Mouse (Mus musculus) liver, postnatal 0 days (tissue): ENCODE measurements around the gene Fcer1g. TPM values are rescaled to one million over a fixed set of nuclear protein-coding genes. Genes with fewer than 3 reads are reported as not detected.

ENCODE experiments used
- ATAC-seq: fragments of 200-750 bp; cut with Nextera tagmentation; 2 replicates; pipeline ENCODE4 v1.8.0; 2017; ENCODE audit warnings: mild to moderate bottlenecking, moderate library complexity
- DNase-seq: peaks from one replicate; pipeline ENCODE4 v3.0.0-alpha.2; 2016
- H3K27ac ChIP-seq: fragments of 300-500 bp; sonication (generic); 2 replicates; pipeline ENCODE4 v1.5.1; 2014; ENCODE audit warnings: antibody characterized with exemption, moderate library complexity, mild to moderate bottlenecking, low read depth
- H3K27me3 ChIP-seq: fragments of 300-500 bp; sonication (generic); 2 replicates; pipeline ENCODE4 v1.6.1; 2014; ENCODE audit warnings: low read length, control low read depth, mixed read lengths; ENCODE audit not compliant: insufficient read depth
- H3K36me3 ChIP-seq: fragments of 300-500 bp; sonication (generic); replicated peaks from 2 replicates; pipeline ENCODE4 v1.6.1; 2014; ENCODE audit warnings: mild to moderate bottlenecking, control low read depth, low read length, moderate library complexity, mixed read lengths; ENCODE audit not compliant: insufficient read depth
- H3K4me1 ChIP-seq: fragments of 300-500 bp; sonication (generic); 2 replicates; pipeline ENCODE4 v1.6.1; 2014; ENCODE audit warnings: antibody characterized with exemption, mild to moderate bottlenecking, control low read depth; ENCODE audit not compliant: insufficient read depth
- H3K4me2 ChIP-seq: fragments of 300-500 bp; sonication (generic); 2 replicates; pipeline ENCODE4 v1.6.1; 2014; ENCODE audit warnings: low read depth, mild to moderate bottlenecking, low read length, moderate library complexity, mixed read lengths
- H3K4me3 ChIP-seq: fragments of 300-500 bp; sonication (generic); 2 replicates; pipeline ENCODE4 v1.5.1; 2014; ENCODE audit warnings: low read depth, low read length
- H3K9ac ChIP-seq: fragments of 300-500 bp; sonication (generic); replicated peaks from 2 replicates; pipeline ENCODE4 v1.6.1; 2014; ENCODE audit warnings: mild to moderate bottlenecking, moderate library complexity
- H3K9me3 ChIP-seq: fragments of 300-500 bp; sonication (generic); 2 replicates; pipeline ENCODE4 v1.6.1; 2016; ENCODE audit warnings: mild to moderate bottlenecking, control low read depth, low read length, mixed read lengths
- CTCF ChIP-seq: sonication (generic); IDR thresholded peaks from 2 replicates; pipeline ENCODE4 v1.5.1; 2016; ENCODE audit warnings: antibody characterized with exemption, low read depth
- EP300 ChIP-seq: IDR thresholded peaks from 2 replicates; pipeline ENCODE4 v1.6.1; 2016; ENCODE audit warnings: antibody characterized with exemption, low read depth, mild to moderate bottlenecking
- WGBS: fragments of 180-500 bp; shearing (Covaris S2); extraction: QIAGEN DNeasy Blood & Tissue Kit; methylation state at CpG from one replicate; pipeline ENCODE4 v1.1.7; 2014; ENCODE audit not compliant: insufficient replicate concordance; 5-methylcytosine and 5-hydroxymethylcytosine counted together
- polyA plus RNA-seq: library from polyadenylated mRNA; unstranded; fragments of >200 nt; fragmentation: Nextera tagmentation; extraction: Ambion mirVana; gene quantifications from 2 replicates; pipeline ENCODE4 v1.2.1, GENCODE M21; 2015

Gene Fcer1g
- polyA plus RNA-seq, 1 experiment from 2014 or later: 171 TPM

GRCm38 (mm10) chr1:171280250-171280915 lies 46.2 kb upstream of the Fcer1g start:
- peak overlapping the region; percentile 59 for H3K4me3 ChIP-seq
- H3K27me3 ChIP-seq: no peaks in the 10 kb centered on the region
- ATAC-seq (peak; percentile 22), DNase-seq (no peak)
- H3K27ac ChIP-seq: peak overlapping the region; percentile 97
- H3K9ac ChIP-seq: peak overlapping the region; percentile 96
- peak overlapping the region; percentile 81 for H3K4me2 ChIP-seq
- no peak for TF ChIP-seq CTCF
- TF ChIP-seq EP300: no peak
- WGBS: 3% methylated on average over 25 of the region's 25 CpGs
- H3K36me3 ChIP-seq: peaks cover 65% of the 10 kb centered on the region
- H3K4me1 ChIP-seq: peaks cover 12% of the 10 kb centered on the region
- H3K9me3 ChIP-seq: no peaks in the 10 kb centered on the region

- Histone ChIP-seq H3K9ac (peak overlapping the region; percentile 96), H3K4me1 (peaks cover 12% of the 10 kb centered on the region), H3K36me3 (peaks cover 68% of the 10 kb centered on the region), H3K27me3 (no peaks in the 10 kb centered on the region), H3K4me2 (peak overlapping the region; percentile 81), H3K9me3 (no peaks in the 10 kb centered on the region), H3K4me3 (peak overlapping the region; percentile 59), H3K27ac (peak overlapping the region; percentile 97)
- DNase-seq: no peak
- 63% methylated on average over 5 of the region's 5 CpGs for WGBS
- no peak for ATAC-seq
- TF ChIP-seq EP300: no peak
These were observed 45.6 kb upstream of the Fcer1g start for GRCm38 (mm10) chr1:171279721-171280120.

GRCm38 (mm10) chr1:171279012-171279705 lies 45.0 kb upstream of the Fcer1g start:
- Histone ChIP-seq H3K4me2 (peak overlapping the region; percentile 81), H3K9me3 (no peaks in the 10 kb centered on the region), H3K27me3 (no peaks in the 10 kb centered on the region), H3K4me3 (peak overlapping the region; percentile 59), H3K27ac (peak overlapping the region; percentile 97), H3K36me3 (peaks cover 73% of the 10 kb centered on the region), H3K4me1 (peaks cover 12% of the 10 kb centered on the region), H3K9ac (peak overlapping the region; percentile 96)
- 88% methylated on average over 14 of the region's 14 CpGs for WGBS
- ATAC-seq: no peak
- TF ChIP-seq EP300 (no peak), CTCF (no peak)
- DNase-seq: no peak

- Histone ChIP-seq H3K4me1 (peaks cover 12% of the 10 kb centered on the region), H3K27me3 (no peaks in the 10 kb centered on the region), H3K27ac (no peak overlapping the region), H3K36me3 (peaks cover 74% of the 10 kb centered on the region), H3K4me3 (peak overlapping the region; percentile 59), H3K9me3 (no peaks in the 10 kb centered on the region), H3K4me2 (peak overlapping the region; percentile 81), H3K9ac (peak overlapping the region; percentile 26; the same call in 1 of the 2 replicates)
- ATAC-seq (no peak), DNase-seq (peak; percentile 10)
- 92% methylated on average over 8 of the region's 8 CpGs for WGBS
- TF ChIP-seq EP300: no peak
- TF ChIP-seq CTCF: no peak
These were observed 44.3 kb upstream of the Fcer1g start for GRCm38 (mm10) chr1:171278436-171278835.

- peak overlapping the region; percentile 81; the same call in 1 of the 2 replicates for H3K4me2 ChIP-seq
- H3K27ac ChIP-seq: no peak overlapping the region
- no peaks in the 10 kb centered on the region for H3K27me3 ChIP-seq
- DNase-seq (peak; percentile 11), ATAC-seq (no peak)
- no peak overlapping the region for H3K4me3 ChIP-seq
- TF ChIP-seq EP300 (no peak), CTCF (no peak)
- no peaks in the 10 kb centered on the region for H3K9me3 ChIP-seq
- H3K4me1 ChIP-seq: peaks cover 12% of the 10 kb centered on the region
- no peak overlapping the region; the same call in 1 of the 2 replicates for H3K9ac ChIP-seq
- 87% methylated on average over 10 of the region's 10 CpGs for WGBS
- H3K36me3 ChIP-seq: peaks cover 71% of the 10 kb centered on the region
These were observed 43.6 kb upstream of the Fcer1g start for GRCm38 (mm10) chr1:171277736-171278135.

GRCm38 (mm10) chr1:171276110-171276748 lies 42.1 kb upstream of the Fcer1g start:
- Histone ChIP-seq H3K9ac (no peak overlapping the region), H3K4me3 (no peak overlapping the region), H3K27ac (0 out of 2 replicates have a peak overlapping the region, but pooled peaks have one; percentile 11), H3K4me1 (peaks cover 14% of the 10 kb centered on the region), H3K27me3 (no peaks in the 10 kb centered on the region), H3K36me3 (peaks cover 69% of the 10 kb centered on the region), H3K4me2 (no peak overlapping the region), H3K9me3 (no peaks in the 10 kb centered on the region)
- ATAC-seq (no peak), DNase-seq (no peak)
- 88% methylated on average over 14 of the region's 14 CpGs for WGBS
- TF ChIP-seq CTCF (no peak), EP300 (no peak)
